Mouse (Mus musculus) liver, adult (tissue): ENCODE data around the gene Klhl29.

Experiments used
- GATA4 ChIP-seq: IDR thresholded peaks from 2 replicates; pipeline ENCODE4 v1.6.1; 2014; ENCODE audit warnings: mild to moderate bottlenecking, low read length; ENCODE audit not compliant: insufficient replicate concordance

Gene Klhl29

DNA sequence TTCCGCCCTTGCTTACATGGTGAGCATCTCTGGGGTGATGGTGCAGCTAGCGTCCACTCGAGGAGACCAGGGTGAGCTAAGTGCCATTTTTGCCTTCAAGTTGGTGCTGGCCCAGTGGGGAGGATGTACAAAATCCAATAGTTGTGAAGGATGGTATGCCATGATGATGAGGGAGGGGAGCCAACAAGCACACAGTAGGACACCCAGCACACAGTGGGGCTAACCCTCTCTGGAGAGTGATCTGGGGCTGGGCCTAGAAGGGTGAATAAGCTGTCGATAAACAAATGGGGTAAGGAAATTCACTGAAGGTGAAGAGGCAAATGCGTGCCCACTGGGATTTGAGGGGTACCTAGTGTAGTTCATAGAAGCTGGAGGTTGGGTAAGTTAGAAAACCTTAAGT, 290.8 kb downstream of the Klhl29 start:
- TF ChIP-seq GATA4 = no peak

DNA sequence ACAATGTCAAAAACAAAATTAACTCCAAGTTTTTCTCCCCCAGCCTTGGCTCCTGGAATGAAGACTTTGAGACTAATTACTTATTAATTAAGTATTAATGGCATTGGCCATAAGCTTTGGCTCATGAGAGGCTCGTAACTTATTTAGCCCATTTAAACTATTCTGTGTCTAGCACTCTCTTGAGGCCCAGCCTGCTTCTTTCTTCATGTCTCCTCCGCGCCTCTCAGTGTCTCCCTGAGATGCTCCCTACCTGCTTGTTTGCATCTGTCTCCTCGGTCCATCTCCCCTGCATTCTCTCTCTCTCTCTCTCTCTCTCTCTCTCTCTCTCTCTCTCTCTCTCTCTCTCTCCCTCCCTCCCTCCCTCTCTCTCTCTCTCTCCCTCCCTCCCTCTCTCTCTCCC, 294.0 kb downstream of the Klhl29 start:
- TF ChIP-seq GATA4 = no peak

- no peak for TF ChIP-seq GATA4
Observed at GRCm38 (mm10) chr12:5073191-5073590, 302.3 kb downstream of the Klhl29 start.

- no peak for TF ChIP-seq GATA4
Observed at GRCm38 (mm10) chr12:5070131-5070530, 305.4 kb downstream of the Klhl29 start.

DNA sequence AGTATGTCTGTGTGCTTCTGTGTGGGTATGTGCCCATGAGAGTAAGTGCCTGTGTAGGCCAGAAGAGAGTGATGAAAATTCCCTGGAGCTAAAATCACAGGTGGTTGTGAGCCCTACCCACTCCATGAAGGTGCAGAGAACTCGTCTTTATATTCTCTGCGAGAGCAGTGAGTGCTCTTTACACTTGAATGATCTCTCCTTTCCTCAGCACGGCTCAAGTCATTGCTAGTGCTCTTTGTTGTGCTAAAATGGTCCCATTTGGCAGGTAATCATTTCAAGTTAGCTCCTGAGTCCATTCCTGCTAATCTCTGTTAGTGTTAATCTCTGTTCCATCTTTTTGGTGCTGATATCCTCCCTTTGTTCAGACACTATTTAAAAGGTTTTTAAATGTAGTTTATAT, 307.9 kb downstream of the Klhl29 start:
- TF ChIP-seq GATA4 = no peak

DNA sequence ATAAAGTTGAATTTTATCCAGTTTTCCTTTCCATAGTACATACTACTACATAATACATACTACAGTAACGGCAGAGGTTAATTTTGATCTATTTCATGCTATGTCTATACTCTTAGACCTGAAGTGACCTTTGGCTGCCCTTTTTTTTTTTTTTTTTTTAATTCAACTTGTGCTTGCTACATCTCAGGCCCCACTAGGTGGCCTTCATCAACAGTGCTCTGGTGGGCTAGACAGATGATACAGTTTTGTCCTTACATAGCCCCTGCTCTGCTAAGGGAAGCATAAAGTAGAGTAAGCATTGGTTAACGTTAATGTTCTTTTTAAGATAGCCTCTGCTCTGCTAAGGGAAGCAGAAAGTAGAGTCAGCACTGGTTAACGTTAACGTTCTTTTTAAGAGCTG, 327.4 kb downstream of the Klhl29 start:
- no peak for TF ChIP-seq GATA4

DNA sequence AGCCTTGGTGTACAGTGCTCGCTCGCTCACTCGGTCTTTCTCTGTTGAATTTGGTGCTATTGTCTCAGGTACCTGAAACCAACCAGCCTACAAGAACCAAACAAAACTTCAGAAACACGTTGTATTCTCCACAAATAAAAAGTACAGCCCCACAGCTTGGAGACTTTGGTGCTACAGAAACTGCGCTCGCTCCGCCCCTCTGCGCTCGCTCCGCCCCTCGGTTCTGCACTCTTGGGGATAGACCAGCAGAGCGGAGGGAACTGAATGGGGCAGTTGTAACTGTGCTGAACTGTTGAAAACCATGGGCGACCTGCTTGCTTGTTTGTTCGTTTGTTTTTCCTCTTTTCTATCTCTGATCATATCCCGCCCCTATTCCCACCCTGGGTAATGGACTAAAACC, 331.3 kb downstream of the Klhl29 start:
- TF ChIP-seq GATA4 = no peak

GRCm38 (mm10) chr12:5038008-5038407, 337.5 kb downstream of the Klhl29 start:
- no peak for TF ChIP-seq GATA4

DNA sequence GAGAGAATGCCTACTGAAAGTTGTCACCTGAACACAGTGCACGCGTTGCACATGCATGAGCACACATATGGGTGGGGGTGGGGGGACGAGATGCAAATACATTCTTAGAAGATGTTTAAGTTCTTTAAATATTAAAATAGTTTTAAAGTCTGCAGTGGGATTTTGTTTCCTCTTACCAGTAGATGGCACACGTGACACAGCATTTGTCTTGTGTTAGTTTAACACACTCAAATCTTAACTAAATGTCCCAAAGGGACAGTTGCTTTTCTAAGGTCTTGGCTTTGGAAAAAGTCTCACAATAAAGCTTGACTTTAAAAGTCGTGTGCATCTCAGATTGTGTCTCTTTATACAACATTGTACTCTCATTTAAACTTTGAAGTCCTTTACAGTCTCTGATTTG, 346.4 kb downstream of the Klhl29 start:
- no peak for TF ChIP-seq GATA4
